Mouse (Mus musculus): ENCODE measurements around the gene Kctd2. TPM values are rescaled to one million over a fixed set of nuclear protein-coding genes. Genes with fewer than 3 reads are reported as not detected.

The Kctd2 gene
- polyA plus RNA-seq, 1 experiment from 2014 or later, result 18.8 TPM

DNA sequence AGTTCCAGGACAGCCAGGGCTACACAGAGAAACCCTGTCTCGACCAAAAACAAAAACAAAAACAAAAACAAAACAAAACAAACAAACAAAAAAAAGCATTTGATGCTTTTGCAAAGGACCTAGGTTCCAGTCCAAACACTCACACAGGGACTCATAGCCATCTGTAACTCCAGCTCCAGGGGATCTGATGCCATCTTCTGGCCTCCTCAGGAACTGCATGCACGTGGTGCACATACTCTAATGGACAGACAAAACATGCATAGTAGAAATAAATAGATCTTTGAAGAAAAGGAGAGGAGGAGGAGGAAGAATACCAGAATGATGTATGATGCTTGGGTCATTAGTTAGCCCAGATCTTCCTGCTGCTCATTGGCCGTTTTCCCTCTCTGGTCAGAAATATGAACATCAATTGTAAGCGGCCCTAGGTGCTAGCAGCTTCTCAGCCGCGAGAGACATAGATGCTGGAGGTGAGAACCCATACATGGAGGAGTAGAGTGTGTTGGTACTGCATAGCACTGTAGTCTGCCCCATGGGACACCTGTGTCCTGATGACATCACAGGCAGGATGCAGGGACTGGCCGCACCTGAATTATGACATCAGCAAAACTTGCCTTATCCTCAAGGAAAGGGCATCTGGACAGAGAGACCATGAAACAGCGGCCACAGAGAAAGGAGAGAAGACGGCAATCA is 20.1 kb downstream of the Kctd2 start, which contains the start of gene Trim80:
Gene Trim80 (plus strand): TSS at position 640 of the 690 bp plus-strand sequence.
- no peak within 1 kb of the TSS for H3K4me3 ChIP-seq (ENCODE audit: low read depth, low read length)
- H3K27me3 ChIP-seq (replicated peaks; ENCODE audit: control insufficient read depth, insufficient read depth, low read length), result no peaks in the 10 kb centered on the region
- H3K4me2 ChIP-seq (ENCODE audit: low read length), result no peak within 1 kb of the TSS
- no peak within 1 kb of the TSS for H3K27ac ChIP-seq (ENCODE audit: low read depth)
- no peak for DNase-seq (ENCODE audit: low spot score)
- no peaks in the 10 kb centered on the region for H3K36me3 ChIP-seq (ENCODE audit: control insufficient read depth, insufficient read depth, low read length)
- no peaks in the 10 kb centered on the region for H3K9me3 ChIP-seq (ENCODE audit: control insufficient read depth, low read length)
- ATAC-seq (replicated peaks; ENCODE audit: low FRiP score, low TSS enrichment, low read depth), result no peak
- H3K9ac ChIP-seq (ENCODE audit: low read length), result no peak within 1 kb of the TSS
- WGBS, result 92% methylated on average over 9 of the region's 9 CpGs
- H3K4me1 ChIP-seq (replicated peaks; ENCODE audit: control insufficient read depth, insufficient read depth, low read length), result 0 out of 2 replicates have a peak, but pooled peaks cover 7% of the 10 kb centered on the region

GRCm38 (mm10) chr11:115441417-115441816 is 21.5 kb downstream of the Kctd2 start:
- Histone ChIP-seq H3K9me3 (ENCODE audit: control insufficient read depth, low read length) (no peaks in the 10 kb centered on the region), H3K27me3 (replicated peaks; ENCODE audit: control insufficient read depth, insufficient read depth, low read length) (no peaks in the 10 kb centered on the region), H3K4me2 (ENCODE audit: low read length) (no peak overlapping the region), H3K4me3 (ENCODE audit: low read depth, low read length) (no peak overlapping the region), H3K27ac (ENCODE audit: low read depth) (no peak overlapping the region), H3K9ac (ENCODE audit: low read length) (no peak overlapping the region), H3K36me3 (ENCODE audit: control insufficient read depth, insufficient read depth, low read length) (no peaks in the 10 kb centered on the region), H3K4me1 (replicated peaks; ENCODE audit: control insufficient read depth, insufficient read depth, low read length) (0 out of 2 replicates have a peak, but pooled peaks cover 2% of the 10 kb centered on the region)
- no peak for DNase-seq (ENCODE audit: low spot score)
- 42% methylated on average over 15 of the region's 15 CpGs for WGBS
- ATAC-seq (replicated peaks; ENCODE audit: low FRiP score, low TSS enrichment, low read depth), result no peak

- no peak overlapping the region for H3K4me3 ChIP-seq (ENCODE audit: low read depth, low read length)
- H3K27ac ChIP-seq (ENCODE audit: low read depth), result no peak overlapping the region
- H3K9ac ChIP-seq (ENCODE audit: low read length), result no peak overlapping the region
- H3K9me3 ChIP-seq (ENCODE audit: control insufficient read depth, low read length), result no peaks in the 10 kb centered on the region
- H3K4me1 ChIP-seq (replicated peaks; ENCODE audit: control insufficient read depth, insufficient read depth, low read length), result peaks cover 12% of the 10 kb centered on the region
- DNase-seq (ENCODE audit: low spot score) (peak; percentile 51), ATAC-seq (replicated peaks; ENCODE audit: low FRiP score, low TSS enrichment, low read depth) (no peak)
- H3K27me3 ChIP-seq (replicated peaks; ENCODE audit: control insufficient read depth, insufficient read depth, low read length), result no peaks in the 10 kb centered on the region
- 41% methylated on average over 3 of the region's 3 CpGs for WGBS
- no peak overlapping the region for H3K4me2 ChIP-seq (ENCODE audit: low read length)
- H3K36me3 ChIP-seq (ENCODE audit: control insufficient read depth, insufficient read depth, low read length), result no peaks in the 10 kb centered on the region
Observed at GRCm38 (mm10) chr11:115446906-115447305, 27.0 kb downstream of the Kctd2 start.

DNA sequence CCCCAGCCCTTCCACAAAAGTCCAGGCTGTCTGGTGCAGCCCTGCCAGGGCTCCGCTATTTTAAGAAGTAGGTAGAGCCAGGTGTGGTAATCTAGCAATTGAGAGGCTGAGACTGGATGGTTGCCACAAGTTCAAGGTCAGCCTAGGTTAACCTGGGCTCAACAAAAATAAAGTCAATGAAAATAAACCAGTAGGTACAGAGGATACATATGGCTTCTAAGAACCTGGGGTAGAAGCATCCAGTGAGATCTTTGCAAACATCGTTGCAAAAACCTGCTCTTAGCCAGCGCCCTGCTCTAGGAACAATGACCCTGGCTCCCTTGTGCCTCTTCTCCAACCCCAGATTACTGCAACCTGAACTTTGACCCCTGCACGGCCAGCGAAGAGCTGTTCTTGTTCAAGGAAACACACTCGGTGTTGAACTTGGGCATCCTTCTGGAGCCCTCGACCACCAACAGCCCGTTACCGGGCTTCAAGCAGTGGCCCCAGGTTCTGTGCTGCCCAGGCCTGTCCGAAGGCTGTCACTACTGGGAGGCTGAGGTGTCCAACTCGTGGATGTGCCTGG is 27.5 kb downstream of the Kctd2 start:
- peaks cover 12% of the 10 kb centered on the region for H3K4me1 ChIP-seq (replicated peaks; ENCODE audit: control insufficient read depth, insufficient read depth, low read length)
- H3K27ac ChIP-seq (ENCODE audit: low read depth), result no peak overlapping the region
- ATAC-seq (replicated peaks; ENCODE audit: low FRiP score, low TSS enrichment, low read depth), result no peak
- H3K9me3 ChIP-seq (ENCODE audit: control insufficient read depth, low read length), result no peaks in the 10 kb centered on the region
- H3K27me3 ChIP-seq (replicated peaks; ENCODE audit: control insufficient read depth, insufficient read depth, low read length), result no peaks in the 10 kb centered on the region
- no peaks in the 10 kb centered on the region for H3K36me3 ChIP-seq (ENCODE audit: control insufficient read depth, insufficient read depth, low read length)
- no peak overlapping the region for H3K4me3 ChIP-seq (ENCODE audit: low read depth, low read length)
- H3K4me2 ChIP-seq (ENCODE audit: low read length), result no peak overlapping the region
- no peak overlapping the region for H3K9ac ChIP-seq (ENCODE audit: low read length)
- DNase-seq (ENCODE audit: low spot score), result peak; percentile 48
- WGBS, result 76% methylated on average over 11 of the region's 11 CpGs

DNA sequence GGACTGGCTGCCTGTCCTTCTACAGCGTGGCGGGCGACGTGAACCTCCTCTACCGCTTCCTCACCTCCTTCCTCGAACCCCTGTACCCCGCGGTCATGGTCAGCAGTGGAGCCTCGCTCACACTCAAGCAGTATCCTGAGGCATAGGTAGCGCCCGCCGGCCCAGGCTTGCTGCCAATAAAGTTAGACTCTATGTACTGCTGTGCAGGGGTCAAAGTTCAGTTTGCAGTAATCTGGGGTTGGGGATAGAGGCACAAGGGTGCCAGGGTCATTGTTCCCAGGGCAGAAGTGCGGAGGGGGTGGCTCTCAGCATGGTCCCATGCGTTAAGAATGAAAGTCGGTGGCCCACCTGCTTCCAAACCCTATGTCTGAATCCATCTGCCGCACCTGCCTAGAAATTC is 28.1 kb downstream of the Kctd2 start:
- 83% methylated on average over 16 of the region's 16 CpGs for WGBS
- H3K9ac ChIP-seq (ENCODE audit: low read length), result no peak overlapping the region

DNA sequence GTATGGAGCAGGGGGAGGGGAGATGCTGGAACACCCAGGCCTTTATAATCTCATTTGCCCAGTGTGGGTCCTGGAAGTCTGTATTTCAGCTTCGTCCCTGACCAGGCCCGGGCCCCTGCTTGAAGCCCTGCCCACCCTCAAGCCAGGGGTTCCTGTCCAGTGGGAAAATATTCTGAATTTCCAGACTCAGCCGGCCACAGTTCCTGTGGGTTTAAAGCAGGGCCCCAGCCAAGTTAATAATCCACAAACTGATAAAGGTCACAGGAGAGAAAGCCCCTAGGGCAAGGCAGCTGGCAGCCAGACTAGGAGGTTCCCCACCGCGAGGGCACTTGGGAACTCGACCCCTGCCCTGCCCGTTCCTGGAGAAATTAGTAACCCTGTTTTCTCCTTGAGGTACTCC is 29.1 kb downstream of the Kctd2 start:
- H3K9me3 ChIP-seq (ENCODE audit: control insufficient read depth, low read length), result no peaks in the 10 kb centered on the region
- WGBS, result 58% methylated on average over 7 of the region's 7 CpGs
- H3K4me1 ChIP-seq (replicated peaks; ENCODE audit: control insufficient read depth, insufficient read depth, low read length), result peaks cover 12% of the 10 kb centered on the region
- ATAC-seq (replicated peaks; ENCODE audit: low FRiP score, low TSS enrichment, low read depth) (no peak), DNase-seq (ENCODE audit: low spot score) (peak; percentile 49)
- no peaks in the 10 kb centered on the region for H3K36me3 ChIP-seq (ENCODE audit: control insufficient read depth, insufficient read depth, low read length)
- H3K27ac ChIP-seq (ENCODE audit: low read depth), result peak overlapping the region; percentile 17; the same call in 1 of the 2 replicates
- no peak overlapping the region for H3K4me3 ChIP-seq (ENCODE audit: low read depth, low read length)
- H3K4me2 ChIP-seq (ENCODE audit: low read length), result no peak overlapping the region
- H3K27me3 ChIP-seq (replicated peaks; ENCODE audit: control insufficient read depth, insufficient read depth, low read length), result no peaks in the 10 kb centered on the region
- H3K9ac ChIP-seq (ENCODE audit: low read length), result no peak overlapping the region

More for the DNA sequence above, 28.1 kb downstream of the Kctd2 start:
- no peak overlapping the region for H3K27ac ChIP-seq (ENCODE audit: low read depth)
- no peaks in the 10 kb centered on the region for H3K27me3 ChIP-seq (replicated peaks; ENCODE audit: control insufficient read depth, insufficient read depth, low read length)
- H3K9me3 ChIP-seq (ENCODE audit: control insufficient read depth, low read length), result no peaks in the 10 kb centered on the region
- DNase-seq (ENCODE audit: low spot score) (peak; percentile 46), ATAC-seq (replicated peaks; ENCODE audit: low FRiP score, low TSS enrichment, low read depth) (no peak)
- no peaks in the 10 kb centered on the region for H3K36me3 ChIP-seq (ENCODE audit: control insufficient read depth, insufficient read depth, low read length)
- no peak overlapping the region for H3K4me2 ChIP-seq (ENCODE audit: low read length)
- H3K4me3 ChIP-seq (ENCODE audit: low read depth, low read length), result no peak overlapping the region
- H3K4me1 ChIP-seq (replicated peaks; ENCODE audit: control insufficient read depth, insufficient read depth, low read length), result peaks cover 12% of the 10 kb centered on the region

- 69% methylated on average over 7 of the region's 7 CpGs for WGBS
- DNase-seq (ENCODE audit: low spot score), result no peak
- no peaks in the 10 kb centered on the region for H3K9me3 ChIP-seq (ENCODE audit: control insufficient read depth, low read length)
- peak; percentile 65 for ATAC-seq (replicated peaks; ENCODE audit: low FRiP score, low TSS enrichment, low read depth)
- H3K9ac ChIP-seq (ENCODE audit: low read length), result no peak overlapping the region
- H3K4me2 ChIP-seq (ENCODE audit: low read length), result no peak overlapping the region
- H3K27ac ChIP-seq (ENCODE audit: low read depth), result peak overlapping the region; percentile 45; the same call in 1 of the 2 replicates
- H3K4me1 ChIP-seq (replicated peaks; ENCODE audit: control insufficient read depth, insufficient read depth, low read length), result peaks cover 12% of the 10 kb centered on the region
- H3K4me3 ChIP-seq (ENCODE audit: low read depth, low read length), result no peak overlapping the region
- no peaks in the 10 kb centered on the region for H3K27me3 ChIP-seq (replicated peaks; ENCODE audit: control insufficient read depth, insufficient read depth, low read length)
- no peaks in the 10 kb centered on the region for H3K36me3 ChIP-seq (ENCODE audit: control insufficient read depth, insufficient read depth, low read length)
Observed at GRCm38 (mm10) chr11:115450176-115450575, 30.2 kb downstream of the Kctd2 start.

- no peak for ATAC-seq (replicated peaks; ENCODE audit: low FRiP score, low TSS enrichment, low read depth)
- no peaks in the 10 kb centered on the region for H3K27me3 ChIP-seq (replicated peaks; ENCODE audit: control insufficient read depth, insufficient read depth, low read length)
- 83% methylated on average over 8 of the region's 8 CpGs for WGBS
- no peak overlapping the region for H3K27ac ChIP-seq (ENCODE audit: low read depth)
- no peaks in the 10 kb centered on the region for H3K36me3 ChIP-seq (ENCODE audit: control insufficient read depth, insufficient read depth, low read length)
- no peak for DNase-seq (ENCODE audit: low spot score)
- no peaks in the 10 kb centered on the region for H3K9me3 ChIP-seq (ENCODE audit: control insufficient read depth, low read length)
- no peak overlapping the region for H3K9ac ChIP-seq (ENCODE audit: low read length)
- peaks cover 7% of the 10 kb centered on the region for H3K4me1 ChIP-seq (replicated peaks; ENCODE audit: control insufficient read depth, insufficient read depth, low read length)
- no peak overlapping the region for H3K4me2 ChIP-seq (ENCODE audit: low read length)
- no peak overlapping the region for H3K4me3 ChIP-seq (ENCODE audit: low read depth, low read length)
Observed at GRCm38 (mm10) chr11:115451781-115452241, 31.9 kb downstream of the Kctd2 start.

Measured in intestine, embryonic 14.5 days (tissue).